Mouse (Mus musculus): ENCODE results near the gene Erc1.

DNA sequence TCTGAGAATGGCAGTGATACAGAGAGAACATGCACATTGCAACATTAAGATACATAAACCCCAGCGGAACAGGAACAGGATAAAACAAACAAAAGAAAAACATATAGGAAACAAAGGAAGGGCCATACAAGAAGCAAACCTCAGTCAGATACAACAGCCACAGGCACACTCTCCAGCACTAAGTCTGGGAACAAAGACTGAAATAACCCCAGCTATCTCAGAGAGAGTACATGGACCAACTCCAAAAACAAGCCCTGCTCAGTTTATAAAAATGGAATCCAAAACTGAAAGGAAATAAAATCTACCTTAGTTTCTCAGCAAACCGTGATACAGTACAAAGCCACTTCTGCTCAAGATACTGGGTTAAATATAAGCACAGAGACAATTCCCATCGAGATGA lies 107.4 kb downstream of the Erc1 start:
- TF ChIP-seq CTCF (IDR thresholded peaks at IDR 0.05; ENCODE audit: low read depth) (no peak), EP300 (IDR thresholded peaks at IDR 0.05; ENCODE audit: low read depth) (no peak)

Data from liver, postnatal 0 days (tissue).